Mouse (Mus musculus): ENCODE results near the gene Hc.

DNA sequence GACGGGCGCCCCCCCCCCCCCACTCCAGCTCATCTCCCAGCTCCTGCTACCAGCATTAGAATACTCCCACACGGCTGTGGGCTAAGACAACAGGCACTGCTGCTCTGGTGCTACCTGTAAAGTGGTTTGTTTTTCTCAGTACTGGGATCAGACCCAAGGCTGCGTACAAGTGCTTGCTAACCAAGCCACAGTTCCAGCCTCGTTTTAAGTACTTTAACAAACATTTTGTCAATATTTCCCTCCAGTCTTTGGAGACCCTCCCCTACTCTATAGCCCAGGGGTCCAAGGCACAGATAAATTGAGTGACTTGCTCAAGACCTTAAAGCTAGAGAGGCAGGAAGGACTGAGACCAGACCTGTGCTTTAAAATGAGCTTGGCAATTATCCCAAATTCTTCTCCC is 100.8 kb downstream of the Hc start:
- no peak for TF ChIP-seq CTCF (IDR thresholded peaks at IDR 0.05; ENCODE audit: borderline replicate concordance, insufficient read depth, low read length)
- TF ChIP-seq POLR2A (IDR thresholded peaks at IDR 0.05; ENCODE audit: low read depth, low read length) = no peak

Data from embryonic fibroblast, embryonic 13.5 days (primary cell).